Mouse (Mus musculus) stomach, embryonic 16.5 days (tissue): ENCODE data around the gene Hand1. TPM values are rescaled to one million over a fixed set of nuclear protein-coding genes. Genes with fewer than 3 reads are reported as not detected.
"Not testable (repeated sequence)": the region's sequence is repeated elsewhere in the genome, so short reads cannot be mapped to it uniquely, and the experiment has no call there.

Experiments
- ATAC-seq: fragments of 200-750 bp; cut with Nextera tagmentation; 2 replicates; pipeline ENCODE4 v1.8.0; 2017; ENCODE audit warnings: moderate number of reproducible peaks, moderate TSS enrichment; ENCODE audit not compliant: insufficient read depth, low FRiP score
- H3K27ac ChIP-seq: fragments of 300-500 bp; sonication (generic); 2 replicates; pipeline ENCODE4 v1.5.1; 2014; ENCODE audit warnings: low read length
- H3K27me3 ChIP-seq: fragments of 300-500 bp; sonication (generic); 2 replicates; pipeline ENCODE4 v1.6.1; 2014; ENCODE audit warnings: low read length, control low read depth, mixed read lengths; ENCODE audit not compliant: control insufficient read depth, insufficient read depth
- H3K36me3 ChIP-seq: fragments of 300-500 bp; sonication (generic); 2 replicates; pipeline ENCODE4 v1.6.1; 2014; ENCODE audit warnings: low read length; ENCODE audit not compliant: control insufficient read depth, insufficient read depth
- H3K4me1 ChIP-seq: fragments of 300-500 bp; sonication (generic); 2 replicates; pipeline ENCODE4 v1.6.1; 2014; ENCODE audit warnings: low read length, control low read depth, mixed read lengths; ENCODE audit not compliant: control insufficient read depth, insufficient read depth
- H3K4me2 ChIP-seq: fragments of 300-500 bp; sonication (generic); 2 replicates; pipeline ENCODE4 v1.6.1; 2014; ENCODE audit warnings: low read depth, low read length, mixed read lengths
- H3K4me3 ChIP-seq: fragments of 300-500 bp; sonication (generic); replicated peaks from 2 replicates; pipeline ENCODE4 v1.5.1; 2014; ENCODE audit warnings: mild to moderate bottlenecking, low read length
- H3K9ac ChIP-seq: fragments of 300-500 bp; sonication (generic); 2 replicates; pipeline ENCODE4 v1.6.1; 2014; ENCODE audit warnings: low read length
- H3K9me3 ChIP-seq: fragments of 300-500 bp; sonication (generic); replicated peaks from 2 replicates; pipeline ENCODE4 v1.6.1; 2016; ENCODE audit warnings: low read length, control low read depth; ENCODE audit not compliant: control insufficient read depth
- WGBS: fragments of 180-500 bp; shearing (Covaris S2); extraction: QIAGEN DNeasy Blood & Tissue Kit; methylation state at CpG from one replicate; pipeline ENCODE4 v1.1.7; 2014; 5-methylcytosine and 5-hydroxymethylcytosine counted together
- polyA plus RNA-seq: library from polyadenylated mRNA; unstranded; fragments of >200 nt; fragmentation: Nextera tagmentation; extraction: Ambion mirVana; gene quantifications from 2 replicates; pipeline ENCODE4 v1.2.1, GENCODE M21; 2015

Gene Hand1
- polyA plus RNA-seq, 1 experiment from 2014 or later = 1.4 TPM

GRCm38 (mm10) chr11:57850931-57851330 lies 18.3 kb upstream of the Hand1 start:
- Histone ChIP-seq H3K9me3 (no peaks in the 10 kb centered on the region), H3K4me2 (no peak overlapping the region), H3K4me3 (no peak overlapping the region), H3K4me1 (no peaks in the 10 kb centered on the region), H3K27ac (no peak overlapping the region), H3K9ac (no peak overlapping the region), H3K27me3 (peaks cover 6% of the 10 kb centered on the region; the same call in 1 of the 2 replicates), H3K36me3 (no peaks in the 10 kb centered on the region)
- 37% methylated on average over 3 of the region's 3 CpGs for WGBS
- no peak for ATAC-seq

DNA sequence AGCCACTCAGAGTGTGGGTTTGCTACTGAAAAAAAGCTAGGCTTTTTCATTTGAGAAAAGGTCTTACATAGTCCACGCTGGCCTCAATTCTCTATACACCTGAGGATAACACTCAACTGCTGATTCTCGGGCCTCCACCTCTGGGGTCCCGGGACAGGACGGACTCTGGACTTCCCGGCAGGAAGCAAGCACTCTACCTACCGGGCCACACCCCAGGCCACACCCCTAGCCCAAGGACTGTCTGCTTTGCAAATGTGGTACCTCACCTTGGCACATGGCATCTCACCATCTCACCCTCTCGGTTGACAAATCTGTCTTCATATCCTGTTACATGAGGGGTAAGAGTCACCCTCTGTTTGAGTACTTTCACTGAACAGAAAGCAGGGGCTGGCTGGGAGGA lies 17.7 kb upstream of the Hand1 start:
- WGBS = 43% methylated on average over 7 of the region's 7 CpGs

DNA sequence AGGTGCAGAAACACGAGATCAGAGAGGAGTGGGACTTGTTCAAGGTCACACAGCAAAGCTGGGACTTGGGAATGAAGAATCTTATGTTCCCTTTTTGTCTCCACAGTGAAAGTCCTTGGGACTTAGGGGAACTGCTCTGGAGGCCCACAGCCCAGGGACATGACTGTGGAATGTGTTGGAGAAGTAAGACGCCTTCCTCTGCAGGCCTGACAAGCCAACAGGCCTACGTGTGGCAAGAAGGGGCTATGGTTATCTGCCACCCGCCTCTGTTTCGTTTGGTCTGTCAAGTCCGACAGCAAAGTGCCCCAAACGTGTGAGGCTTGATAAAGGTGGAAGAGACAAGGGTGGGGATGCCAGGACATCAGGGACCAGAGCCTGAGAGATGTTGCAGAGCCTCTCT lies 14.8 kb upstream of the Hand1 start:
- Histone ChIP-seq H3K4me2 (no peak overlapping the region), H3K27me3 (peaks cover 6% of the 10 kb centered on the region; the same call in 1 of the 2 replicates), H3K36me3 (no peaks in the 10 kb centered on the region), H3K27ac (no peak overlapping the region), H3K4me3 (no peak overlapping the region), H3K9ac (no peak overlapping the region), H3K9me3 (no peaks in the 10 kb centered on the region), H3K4me1 (no peaks in the 10 kb centered on the region)
- ATAC-seq = no peak
- 59% methylated on average over 7 of the region's 7 CpGs for WGBS

More for the DNA sequence above, 17.7 kb upstream of the Hand1 start:
- H3K9ac ChIP-seq = no peak overlapping the region
- H3K4me1 ChIP-seq = no peaks in the 10 kb centered on the region
- H3K4me2 ChIP-seq = no peak overlapping the region
- no peak overlapping the region for H3K4me3 ChIP-seq
- H3K36me3 ChIP-seq = no peaks in the 10 kb centered on the region
- H3K27me3 ChIP-seq = peaks cover 6% of the 10 kb centered on the region; the same call in 1 of the 2 replicates
- H3K9me3 ChIP-seq = no peaks in the 10 kb centered on the region
- H3K27ac ChIP-seq = no peak overlapping the region
- ATAC-seq = no peak

- not testable (repeated sequence) for H3K4me2 ChIP-seq, H3K27me3 ChIP-seq, H3K4me3 ChIP-seq, H3K9me3 ChIP-seq, ATAC-seq, H3K36me3 ChIP-seq, H3K27ac ChIP-seq, H3K9ac ChIP-seq, H3K4me1 ChIP-seq
- WGBS = 82% methylated on average over 8 of the region's 9 CpGs
Measured at GRCm38 (mm10) chr11:57846421-57847363, 14.1 kb upstream of the Hand1 start.

- H3K27ac ChIP-seq = no peak overlapping the region
- no peak overlapping the region for H3K4me2 ChIP-seq
- no peak overlapping the region for H3K9ac ChIP-seq
- H3K27me3 ChIP-seq = peaks cover 30% of the 10 kb centered on the region
- no peaks in the 10 kb centered on the region for H3K9me3 ChIP-seq
- ATAC-seq = no peak
- H3K36me3 ChIP-seq = no peaks in the 10 kb centered on the region
- H3K4me3 ChIP-seq = no peak overlapping the region
- 33% methylated on average over 7 of the region's 7 CpGs for WGBS
- H3K4me1 ChIP-seq = peaks cover 8% of the 10 kb centered on the region; the same call in 1 of the 2 replicates
Measured at GRCm38 (mm10) chr11:57841391-57841790, 8.8 kb upstream of the Hand1 start.

DNA sequence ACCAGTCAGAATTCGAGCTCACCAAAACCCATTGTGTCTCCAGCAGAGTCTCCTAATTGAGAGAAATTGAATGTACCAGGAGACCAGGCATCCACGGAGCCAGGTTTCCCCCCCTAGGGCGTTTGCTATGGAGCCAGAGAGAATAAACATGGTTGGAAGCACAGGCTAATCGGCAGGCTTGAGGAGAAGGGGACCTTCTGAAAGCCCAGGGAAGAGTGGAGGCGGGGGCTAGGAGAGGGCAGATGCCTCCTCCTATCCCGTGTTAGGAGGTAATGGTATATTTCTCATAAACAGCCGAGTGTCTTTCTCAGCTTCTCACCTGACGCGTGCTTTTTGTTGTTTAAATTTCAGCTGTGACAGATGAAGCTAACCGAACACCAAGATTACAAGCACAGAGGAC lies 8.4 kb upstream of the Hand1 start:
- Histone ChIP-seq H3K4me2 (no peak overlapping the region), H3K27ac (no peak overlapping the region), H3K4me3 (no peak overlapping the region), H3K9ac (no peak overlapping the region), H3K27me3 (peaks cover 34% of the 10 kb centered on the region), H3K9me3 (no peaks in the 10 kb centered on the region), H3K4me1 (peaks cover 8% of the 10 kb centered on the region; the same call in 1 of the 2 replicates), H3K36me3 (no peaks in the 10 kb centered on the region)
- ATAC-seq = no peak
- 19% methylated on average over 10 of the region's 10 CpGs for WGBS

DNA sequence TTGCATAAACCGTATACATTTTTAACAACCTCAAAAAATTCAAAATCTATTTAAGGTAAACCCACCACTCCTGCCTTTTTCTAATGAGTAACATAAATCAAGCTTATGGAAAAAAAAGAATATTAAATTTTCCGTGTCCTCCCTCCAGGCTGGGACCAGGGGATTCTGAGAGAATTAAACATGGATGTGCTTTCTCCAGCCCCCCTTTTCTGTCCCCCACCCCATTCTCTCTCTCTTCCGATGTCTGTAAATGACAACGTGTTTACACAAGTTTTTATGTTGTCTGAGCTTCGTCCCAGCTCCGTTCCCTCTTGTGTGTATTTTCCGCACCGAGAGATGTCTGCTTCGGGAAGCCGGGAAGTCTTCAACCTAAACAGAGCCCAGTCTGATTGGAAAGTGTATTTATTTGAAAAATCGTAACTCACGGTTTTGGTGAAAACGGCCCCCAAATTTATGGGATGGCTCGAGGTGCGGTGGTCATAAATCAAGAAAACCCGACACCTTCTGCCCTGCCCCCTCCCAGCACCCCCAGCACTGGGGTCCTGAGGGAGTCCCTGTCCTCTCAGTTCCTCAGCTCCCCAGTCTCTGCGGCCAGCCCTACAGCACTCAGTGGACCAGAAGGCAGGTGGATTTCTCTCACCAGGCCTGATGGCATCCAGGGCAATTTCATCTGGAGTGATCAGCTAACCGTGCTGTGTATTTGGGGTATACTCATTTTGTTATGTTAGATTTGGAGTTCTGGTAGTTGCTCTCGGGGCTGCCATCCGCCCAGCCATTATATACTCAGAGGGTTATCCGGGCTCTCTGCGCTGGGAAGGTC lies 5.5 kb upstream of the Hand1 start:
- peaks cover 14% of the 10 kb centered on the region; the same call in 1 of the 2 replicates for H3K4me1 ChIP-seq
- H3K36me3 ChIP-seq = no peaks in the 10 kb centered on the region
- ATAC-seq = no peak
- no peak overlapping the region for H3K4me3 ChIP-seq
- no peak overlapping the region for H3K27ac ChIP-seq
- no peaks in the 10 kb centered on the region for H3K9me3 ChIP-seq
- H3K9ac ChIP-seq = no peak overlapping the region
- peaks cover 61% of the 10 kb centered on the region for H3K27me3 ChIP-seq
- H3K4me2 ChIP-seq = no peak overlapping the region
- WGBS = 10% methylated on average over 22 of the region's 22 CpGs

- no peak overlapping the region for H3K9ac ChIP-seq
- ATAC-seq = no peak
Measured at GRCm38 (mm10) chr11:57836872-57837680, 4.5 kb upstream of the Hand1 start.

More at GRCm38 (mm10) chr11:57836872-57837680, 4.5 kb upstream of the Hand1 start:
- Histone ChIP-seq H3K4me2 (peak overlapping the region; percentile 37), H3K4me1 (peaks cover 14% of the 10 kb centered on the region; the same call in 1 of the 2 replicates), H3K9me3 (no peaks in the 10 kb centered on the region), H3K36me3 (no peaks in the 10 kb centered on the region), H3K27me3 (peaks cover 71% of the 10 kb centered on the region), H3K4me3 (peak overlapping the region; percentile 5; the same call in 1 of the 2 replicates), H3K27ac (no peak overlapping the region)
- WGBS = 3% methylated on average over 38 of the region's 38 CpGs
